Mouse (Mus musculus): ENCODE measurements around the gene Herc1. TPM values are rescaled to one million over a fixed set of nuclear protein-coding genes. Genes with fewer than 3 reads are reported as not detected.

Herc1 gene
- total RNA-seq, 1 experiment from 2014 or later = 49.1 TPM

DNA sequence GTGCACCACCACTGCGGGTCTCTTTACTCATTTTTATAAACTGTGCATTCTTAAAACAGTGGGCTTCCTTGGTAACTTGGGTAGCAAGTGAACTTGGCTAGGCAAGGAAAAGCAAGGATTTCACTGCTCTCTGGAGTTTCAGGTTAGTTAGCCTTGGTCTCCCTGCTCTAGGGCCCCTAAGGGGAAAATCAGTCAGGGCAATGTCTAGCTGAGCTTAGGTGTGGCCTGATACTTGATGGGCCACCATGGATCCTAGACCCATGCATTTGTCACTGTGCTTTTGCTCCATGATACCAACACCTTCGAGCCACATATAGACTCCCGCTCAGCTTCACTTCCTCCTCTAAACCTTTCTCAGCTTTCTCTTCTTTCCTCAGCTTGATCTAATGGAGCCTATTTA, 171.3 kb downstream of the Herc1 start:
- DNase-seq = no peak

DNA sequence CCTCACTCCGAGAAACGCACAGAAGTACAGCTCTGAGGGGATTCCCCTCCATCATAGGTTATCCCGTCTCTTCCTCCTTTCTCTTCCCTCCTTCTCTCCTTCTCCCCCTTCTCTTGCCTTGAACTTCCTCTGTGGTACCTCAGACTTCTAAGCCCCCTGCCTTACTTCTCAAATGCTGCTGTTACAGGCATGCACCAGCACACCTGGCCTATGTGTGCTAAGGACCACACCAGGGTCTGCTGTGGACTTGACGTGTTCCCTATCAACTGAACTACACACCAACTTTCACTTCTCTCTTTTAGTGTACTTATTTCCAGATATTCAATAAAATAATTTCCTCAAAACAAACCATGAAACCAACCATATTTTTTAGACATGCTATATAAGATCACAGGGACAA, 192.5 kb downstream of the Herc1 start:
- no peak for DNase-seq

Other genes starting within 250 kb of the Herc1 start
- gene Snx1, start 223.9 kb upstream of the Herc1 start, total RNA-seq (2021) = 85.3 and 88.2 TPM in 2 replicates
- 80.7 and 86.2 TPM in 2 replicates for gene Ciao2a, start 223.8 kb upstream of the Herc1 start, total RNA-seq (2021)
- 9.2 and 9.6 TPM in 2 replicates for gene Dapk2, start 192.2 kb upstream of the Herc1 start, total RNA-seq (2021)
- 0.52 and 1.5 TPM in 2 replicates for gene Fbxl22, start 164.1 kb downstream of the Herc1 start, total RNA-seq (2021)
- gene Usp3, start 242.7 kb downstream of the Herc1 start, total RNA-seq (2021) = 40.6 and 46.3 TPM in 2 replicates

Data from adrenal gland, postnatal 14 days (tissue).